Mouse (Mus musculus) MEL-GATA-1-ER (cell line): Measurements from ENCODE around the gene Luzp1.

Source experiments
- DNase-seq: peaks from one replicate; pipeline ENCODE4 v3.0.0-alpha.2; 2012; ENCODE audit warnings: low read depth; ENCODE audit errors: extremely low read depth

Gene Luzp1

DNA sequence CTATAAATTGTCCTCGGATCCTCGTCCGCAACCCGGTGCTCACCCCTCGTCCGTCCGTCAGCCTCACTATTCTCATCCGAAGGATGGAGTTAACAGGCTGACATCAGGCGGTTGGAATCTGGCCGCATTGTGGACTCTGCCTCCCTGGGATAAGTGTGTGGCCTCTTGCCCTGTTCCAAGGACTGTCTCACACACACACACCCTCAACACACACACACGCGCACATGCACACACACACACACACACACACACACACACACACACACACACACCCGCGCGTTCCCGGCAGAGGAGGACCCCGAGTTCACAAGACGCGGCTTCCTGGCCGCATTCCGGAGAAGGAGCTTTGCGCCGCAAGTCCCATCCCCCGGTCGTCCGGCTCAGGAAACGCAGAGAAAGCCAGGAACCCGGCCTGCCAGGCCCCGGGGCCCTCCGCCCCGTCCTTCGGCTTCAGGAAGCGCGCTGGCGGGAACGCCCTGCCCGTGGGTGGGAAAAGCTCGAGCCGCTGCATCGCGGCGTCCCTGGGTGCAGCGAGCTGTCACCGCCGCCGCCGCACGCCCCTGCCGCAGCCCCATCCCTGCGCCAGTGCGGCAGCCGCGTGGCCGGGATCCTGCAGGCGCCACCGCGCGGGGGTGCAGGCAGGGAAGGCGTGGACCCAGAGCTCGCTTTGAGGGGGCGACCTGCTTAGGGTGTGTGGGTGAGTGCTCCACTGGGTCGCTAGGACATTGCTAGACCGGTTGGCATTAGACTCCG is 7.3 kb upstream of the Luzp1 start, which contains the start of gene 6030445D17Rik:
Gene 6030445D17Rik (plus strand): TSS at position 165 of the 753 bp plus-strand sequence.
- no peak for DNase-seq

GRCm38 (mm10) chr4:136462839-136463178 is 6.8 kb upstream of the Luzp1 start:
- peak; percentile 64 for DNase-seq

DNA sequence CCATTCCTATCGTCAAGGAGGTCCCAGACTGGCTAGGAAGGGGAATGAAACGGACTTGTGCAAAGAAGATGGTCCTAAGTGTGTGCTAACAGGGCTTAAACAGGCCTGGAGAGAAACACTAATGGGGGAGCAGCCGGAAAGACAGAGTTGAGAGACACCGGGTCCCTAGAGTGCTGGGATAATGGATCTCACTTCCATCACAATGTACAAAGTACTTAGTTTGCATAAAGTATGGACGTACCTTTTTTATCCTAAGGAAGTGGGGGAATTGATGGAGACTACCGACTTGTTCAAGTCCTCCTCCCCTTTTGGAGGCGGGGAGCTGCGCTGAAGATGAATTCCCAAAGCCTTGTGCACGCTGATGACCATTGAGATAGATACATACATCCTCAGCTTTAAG is 6.1 kb upstream of the Luzp1 start:
- no peak for DNase-seq

DNA sequence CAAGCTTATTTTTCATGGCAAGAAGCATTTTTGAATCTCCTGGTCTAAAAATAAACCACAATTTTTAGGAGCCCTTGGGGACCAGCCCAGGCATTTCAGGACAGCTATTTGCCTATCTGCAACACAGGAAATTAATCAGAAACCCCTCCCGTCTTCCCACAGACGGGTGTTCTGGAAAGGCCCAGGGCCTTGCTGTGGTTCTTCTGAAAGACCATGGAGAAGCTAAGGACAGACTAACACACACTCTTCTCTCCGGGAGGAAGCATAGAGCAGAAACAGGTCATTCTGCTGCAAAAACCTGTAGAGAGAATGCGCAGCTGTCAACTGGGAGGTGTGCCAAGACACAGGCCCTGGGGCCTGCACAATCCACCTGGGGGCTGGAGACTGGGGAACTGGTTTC is 3.3 kb upstream of the Luzp1 start:
- no peak for DNase-seq

- DNase-seq = no peak
Observed at GRCm38 (mm10) chr4:136468553-136469327, 821 bp upstream of the Luzp1 start.

- DNase-seq = no peak
Observed at GRCm38 (mm10) chr4:136469941-136470346, 383 bp downstream of the Luzp1 start.

DNA sequence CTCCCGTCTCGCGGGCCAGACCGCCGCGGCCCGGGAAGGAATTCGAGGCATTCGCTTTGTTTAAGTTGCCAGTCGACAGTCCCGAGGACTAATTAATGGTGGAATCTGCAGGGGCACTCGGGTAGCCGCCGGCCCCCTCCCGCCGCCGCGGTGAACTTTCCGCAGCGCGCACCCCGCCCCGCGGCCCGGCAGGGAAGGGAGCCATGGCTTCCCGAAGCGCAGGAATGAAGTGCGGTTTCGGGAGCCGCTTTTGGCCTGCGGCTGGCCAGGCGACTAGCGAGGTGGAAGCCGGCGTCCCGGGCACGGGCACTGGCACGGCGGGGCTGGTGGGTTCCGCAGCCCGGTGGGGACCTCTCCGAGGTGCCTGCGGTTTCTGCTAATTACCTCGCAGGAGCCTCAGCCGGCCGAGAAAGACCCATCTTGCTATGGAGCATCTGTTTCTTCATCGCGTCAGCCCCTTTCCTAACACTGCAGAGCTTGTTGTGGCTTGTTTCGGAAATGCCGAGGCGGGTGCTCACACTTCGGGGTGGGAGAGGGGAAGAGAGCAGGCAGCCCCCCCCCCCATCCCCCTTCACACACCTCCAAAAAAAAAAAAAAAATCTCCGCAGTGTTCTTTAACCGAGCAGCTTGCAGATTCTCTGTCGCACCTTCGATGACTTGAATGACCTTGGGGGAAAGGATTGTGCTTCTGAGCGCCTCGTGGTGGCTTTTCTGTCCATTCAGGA is 948 bp downstream of the Luzp1 start:
- DNase-seq = no peak

GRCm38 (mm10) chr4:136476692-136477091 is 7.1 kb downstream of the Luzp1 start:
- DNase-seq = no peak

- DNase-seq = no peak
Observed at GRCm38 (mm10) chr4:136486549-136486948, 17.0 kb downstream of the Luzp1 start.

DNA sequence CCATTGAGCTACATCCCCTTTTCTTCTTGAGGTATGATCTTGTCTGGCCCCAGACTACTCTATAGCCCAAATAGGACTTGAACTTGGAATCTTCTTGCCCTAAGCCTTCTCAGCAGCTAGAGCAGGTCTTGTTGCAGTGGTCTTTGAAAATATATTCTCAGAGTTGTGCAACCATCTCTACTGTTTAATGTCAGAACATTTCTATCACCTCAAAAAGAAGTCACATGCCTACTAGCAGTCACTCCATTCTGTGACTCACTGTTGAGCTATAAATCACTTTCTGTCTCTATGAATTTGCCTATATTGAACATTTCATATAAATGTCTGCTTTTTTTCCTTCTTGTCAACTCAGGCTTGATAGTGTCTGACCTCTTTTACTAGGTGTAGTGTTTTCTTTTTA is 26.4 kb downstream of the Luzp1 start:
- no peak for DNase-seq

DNA sequence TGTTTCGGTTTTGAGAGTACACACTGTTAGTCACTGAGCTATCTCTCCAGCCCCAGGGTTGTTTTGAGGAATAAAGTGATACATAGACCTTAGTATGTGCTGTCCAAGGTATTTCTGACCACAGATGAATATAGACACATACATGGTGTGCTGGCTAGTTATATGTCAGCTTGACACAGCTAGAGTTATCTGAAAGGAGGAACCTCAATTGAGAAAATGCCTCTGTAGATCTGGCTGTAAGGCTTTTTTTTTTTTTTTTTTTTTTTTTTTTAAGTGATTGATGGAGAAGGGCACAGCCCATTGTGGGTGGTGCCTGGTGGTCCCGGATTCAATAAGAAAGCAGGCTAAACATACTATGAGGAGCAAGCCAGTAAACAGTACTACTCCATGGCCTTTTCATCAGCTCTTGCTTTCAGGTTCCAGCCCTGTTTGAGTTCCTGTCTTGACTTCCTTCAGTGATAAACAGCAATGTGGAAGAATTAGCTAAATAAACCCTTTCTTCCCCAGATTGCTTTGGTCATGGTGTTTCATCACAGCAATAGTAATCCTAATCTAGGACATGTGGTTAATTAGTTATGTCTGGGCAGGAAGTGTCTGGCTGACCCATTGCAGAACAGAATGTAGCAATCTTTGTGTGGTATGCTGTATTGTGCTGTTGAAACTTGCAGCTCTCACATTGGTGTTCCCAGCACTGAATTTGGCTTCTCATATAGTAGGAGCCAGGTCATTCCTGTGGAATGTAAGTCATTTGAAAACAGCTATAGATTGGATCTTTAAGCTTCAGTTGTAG is 36.1 kb downstream of the Luzp1 start:
- peak; percentile 19 for DNase-seq

- DNase-seq = no peak
Observed at GRCm38 (mm10) chr4:136509857-136510256, 40.3 kb downstream of the Luzp1 start.

DNA sequence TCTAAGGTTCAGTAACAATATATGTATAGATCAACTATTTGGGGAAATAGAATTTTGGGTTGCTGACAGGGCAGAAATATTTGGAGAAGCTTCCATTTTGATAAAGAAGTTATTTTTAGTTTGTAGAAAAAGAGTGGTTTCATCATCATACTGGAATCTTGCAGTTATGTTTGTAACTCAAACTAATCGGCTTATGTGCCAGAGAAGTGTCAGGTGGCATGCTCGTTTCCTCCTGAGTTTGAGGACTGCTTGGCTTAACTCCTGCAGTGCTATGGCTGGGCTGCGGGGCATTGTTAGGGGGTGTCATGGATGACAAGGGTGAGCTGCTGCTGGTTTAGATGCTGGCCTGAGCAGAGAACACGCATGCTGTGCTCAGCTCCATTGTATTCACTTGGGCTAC is 42.1 kb downstream of the Luzp1 start:
- DNase-seq = no peak

DNA sequence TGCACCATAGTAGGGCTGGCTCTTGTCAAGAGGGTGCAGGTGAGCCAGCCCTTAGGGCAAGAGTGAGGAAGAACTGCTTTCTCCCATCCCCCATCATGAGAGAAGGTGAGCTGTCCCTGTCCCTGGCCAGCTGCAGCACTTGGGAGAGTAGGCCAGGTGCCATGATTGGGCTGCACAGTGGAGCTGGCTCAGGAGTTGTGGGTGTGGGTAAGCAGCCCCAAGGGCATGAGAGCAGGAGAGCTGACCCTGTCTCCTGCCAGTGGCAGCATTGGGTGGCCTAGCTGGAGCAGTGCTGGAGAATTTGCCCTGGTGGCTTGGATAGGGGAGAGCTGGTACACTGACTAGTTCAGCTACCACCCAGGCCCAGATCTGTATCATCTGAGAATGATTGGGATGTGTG is 43.3 kb downstream of the Luzp1 start:
- DNase-seq = no peak

DNA sequence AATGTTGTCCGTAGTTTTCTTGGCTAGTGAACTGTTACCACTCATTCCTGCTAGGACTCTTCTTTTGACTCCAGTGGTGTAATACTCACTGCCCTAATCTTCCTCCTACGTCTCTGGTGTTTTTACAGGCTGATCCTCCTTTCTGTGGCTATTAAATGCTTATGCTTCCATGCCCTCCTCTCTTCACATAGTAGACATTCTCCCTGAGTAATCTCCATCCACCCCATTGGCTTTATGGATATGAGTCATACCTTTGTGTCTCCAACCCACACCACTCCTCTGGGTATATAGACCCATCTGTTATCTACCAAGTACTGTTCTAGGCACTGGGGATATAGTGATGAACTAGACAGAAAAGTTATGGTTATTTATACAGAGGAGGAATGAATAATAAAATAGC is 48.6 kb downstream of the Luzp1 start:
- DNase-seq = no peak

- peak; percentile 80 for DNase-seq
Observed at GRCm38 (mm10) chr4:136518576-136518975, 49.0 kb downstream of the Luzp1 start.

GRCm38 (mm10) chr4:136519866-136520265 is 50.3 kb downstream of the Luzp1 start:
- peak; percentile 74 for DNase-seq

DNA sequence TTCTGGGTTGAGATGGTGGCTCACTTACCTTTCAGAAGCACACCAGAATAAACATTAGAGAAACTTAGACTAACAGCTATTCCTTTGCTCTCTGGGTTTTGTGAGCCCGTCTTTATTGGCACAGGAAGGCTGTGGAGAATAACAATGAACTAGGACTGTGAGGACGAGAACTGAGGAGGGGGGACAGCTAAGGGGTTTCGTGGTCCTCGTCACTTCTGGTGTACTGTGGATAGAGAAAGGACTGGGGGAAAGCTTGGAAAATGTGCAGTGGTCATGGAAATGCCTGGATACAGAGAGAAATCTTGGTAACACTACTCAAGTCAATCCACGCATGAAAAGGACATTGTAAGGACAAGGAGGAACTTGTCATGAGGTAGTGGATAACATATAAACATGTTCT is 52.3 kb downstream of the Luzp1 start:
- no peak for DNase-seq

GRCm38 (mm10) chr4:136524309-136524708 is 54.7 kb downstream of the Luzp1 start:
- peak; percentile 24 for DNase-seq

GRCm38 (mm10) chr4:136526412-136526811 is 56.9 kb downstream of the Luzp1 start:
- no peak for DNase-seq

GRCm38 (mm10) chr4:136545151-136545550 is 75.6 kb downstream of the Luzp1 start:
- DNase-seq = no peak
